Mouse (Mus musculus): Measurements from ENCODE around the gene Gria4. TPM values are rescaled to one million over a fixed set of nuclear protein-coding genes. Genes with fewer than 3 reads are reported as not detected.

The Gria4 gene
- polyA plus RNA-seq, 1 experiment from 2014 or later: 1.2 TPM

GRCm38 (mm10) chr9:4505087-4505486, 290.9 kb downstream of the Gria4 start:
- no peaks in the 10 kb centered on the region for H3K9me3 ChIP-seq (ENCODE audit: control insufficient read depth, low read length)
- H3K4me3 ChIP-seq (ENCODE audit: low read depth, low read length): no peak overlapping the region
- ATAC-seq (ENCODE audit: low FRiP score, low TSS enrichment) (no peak), DNase-seq (ENCODE audit: low spot score) (no peak)
- H3K27ac ChIP-seq (replicated peaks): no peak overlapping the region
- WGBS: 8% methylated on average over 1 of the region's 1 CpGs
- no peak overlapping the region for H3K9ac ChIP-seq (ENCODE audit: low read length)
- no peaks in the 10 kb centered on the region for H3K27me3 ChIP-seq (ENCODE audit: control insufficient read depth, insufficient read depth, low read length)
- TF ChIP-seq EP300 (optimal IDR thresholded peaks at IDR 0.05) (no peak), CTCF (IDR thresholded peaks at IDR 0.05; ENCODE audit: low read depth) (no peak)
- H3K36me3 ChIP-seq (ENCODE audit: control insufficient read depth, insufficient read depth, low read length): no peaks in the 10 kb centered on the region
- no peaks in the 10 kb centered on the region for H3K4me1 ChIP-seq (replicated peaks; ENCODE audit: control insufficient read depth, insufficient read depth)
- H3K4me2 ChIP-seq (replicated peaks; ENCODE audit: low read depth): no peak overlapping the region

DNA sequence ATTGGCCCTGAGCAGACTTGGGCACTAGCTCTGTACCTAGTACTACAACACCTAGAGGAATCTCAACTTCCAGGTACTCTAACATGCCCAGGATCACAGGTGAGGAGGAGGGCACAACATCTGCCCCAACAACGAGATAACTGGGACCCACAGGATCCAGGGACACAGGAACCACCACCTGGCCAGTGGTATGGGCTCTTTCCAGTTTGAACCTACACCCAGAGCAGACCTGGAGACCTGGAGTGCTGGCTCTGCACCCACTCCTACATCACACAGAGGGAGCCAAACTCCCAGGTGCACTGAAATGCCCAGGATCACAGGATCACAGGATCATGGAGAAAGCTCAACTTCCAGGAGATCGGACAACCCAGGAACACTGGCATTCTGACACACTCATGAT, 309.6 kb downstream of the Gria4 start:
- H3K36me3 ChIP-seq (ENCODE audit: control insufficient read depth, insufficient read depth, low read length): no peaks in the 10 kb centered on the region
- no peaks in the 10 kb centered on the region for H3K9me3 ChIP-seq (ENCODE audit: control insufficient read depth, low read length)
- H3K27ac ChIP-seq (replicated peaks): no peak overlapping the region
- H3K4me3 ChIP-seq (ENCODE audit: low read depth, low read length): no peak overlapping the region
- 79% methylated on average over 2 of the region's 2 CpGs for WGBS
- no peak for TF ChIP-seq EP300 (optimal IDR thresholded peaks at IDR 0.05)
- no peak for TF ChIP-seq CTCF (IDR thresholded peaks at IDR 0.05; ENCODE audit: low read depth)
- H3K9ac ChIP-seq (ENCODE audit: low read length): no peak overlapping the region
- no peaks in the 10 kb centered on the region for H3K27me3 ChIP-seq (ENCODE audit: control insufficient read depth, insufficient read depth, low read length)
- no peak for ATAC-seq (ENCODE audit: low FRiP score, low TSS enrichment)
- no peak for DNase-seq (ENCODE audit: low spot score)
- H3K4me1 ChIP-seq (replicated peaks; ENCODE audit: control insufficient read depth, insufficient read depth): no peaks in the 10 kb centered on the region
- H3K4me2 ChIP-seq (replicated peaks; ENCODE audit: low read depth): no peak overlapping the region

- no peak for TF ChIP-seq EP300 (optimal IDR thresholded peaks at IDR 0.05)
- no peak for TF ChIP-seq CTCF (IDR thresholded peaks at IDR 0.05; ENCODE audit: low read depth)
- H3K27ac ChIP-seq (replicated peaks): no peak overlapping the region
- H3K36me3 ChIP-seq (ENCODE audit: control insufficient read depth, insufficient read depth, low read length): no peaks in the 10 kb centered on the region
- no peak overlapping the region for H3K9ac ChIP-seq (ENCODE audit: low read length)
- no peaks in the 10 kb centered on the region for H3K4me1 ChIP-seq (replicated peaks; ENCODE audit: control insufficient read depth, insufficient read depth)
- no peaks in the 10 kb centered on the region for H3K27me3 ChIP-seq (ENCODE audit: control insufficient read depth, insufficient read depth, low read length)
- no peak overlapping the region for H3K4me2 ChIP-seq (replicated peaks; ENCODE audit: low read depth)
- WGBS: 65% methylated on average over 2 of the region's 2 CpGs
- no peak overlapping the region for H3K4me3 ChIP-seq (ENCODE audit: low read depth, low read length)
- DNase-seq (ENCODE audit: low spot score) (no peak), ATAC-seq (ENCODE audit: low FRiP score, low TSS enrichment) (no peak)
- no peaks in the 10 kb centered on the region for H3K9me3 ChIP-seq (ENCODE audit: control insufficient read depth, low read length)
Observed at GRCm38 (mm10) chr9:4484502-4484901, 311.5 kb downstream of the Gria4 start.

- Histone ChIP-seq H3K27me3 (ENCODE audit: control insufficient read depth, insufficient read depth, low read length) (no peaks in the 10 kb centered on the region), H3K9ac (ENCODE audit: low read length) (no peak overlapping the region), H3K4me1 (replicated peaks; ENCODE audit: control insufficient read depth, insufficient read depth) (no peaks in the 10 kb centered on the region), H3K36me3 (ENCODE audit: control insufficient read depth, insufficient read depth, low read length) (no peaks in the 10 kb centered on the region), H3K4me2 (replicated peaks; ENCODE audit: low read depth) (no peak overlapping the region), H3K4me3 (ENCODE audit: low read depth, low read length) (no peak overlapping the region), H3K27ac (replicated peaks) (no peak overlapping the region), H3K9me3 (ENCODE audit: control insufficient read depth, low read length) (no peaks in the 10 kb centered on the region)
- WGBS: 63% methylated on average over 2 of the region's 2 CpGs
- DNase-seq (ENCODE audit: low spot score): no peak
- TF ChIP-seq CTCF (IDR thresholded peaks at IDR 0.05; ENCODE audit: low read depth): no peak
- TF ChIP-seq EP300 (optimal IDR thresholded peaks at IDR 0.05): no peak
- ATAC-seq (ENCODE audit: low FRiP score, low TSS enrichment): no peak
Observed at GRCm38 (mm10) chr9:4470791-4471190, 325.2 kb downstream of the Gria4 start.

DNA sequence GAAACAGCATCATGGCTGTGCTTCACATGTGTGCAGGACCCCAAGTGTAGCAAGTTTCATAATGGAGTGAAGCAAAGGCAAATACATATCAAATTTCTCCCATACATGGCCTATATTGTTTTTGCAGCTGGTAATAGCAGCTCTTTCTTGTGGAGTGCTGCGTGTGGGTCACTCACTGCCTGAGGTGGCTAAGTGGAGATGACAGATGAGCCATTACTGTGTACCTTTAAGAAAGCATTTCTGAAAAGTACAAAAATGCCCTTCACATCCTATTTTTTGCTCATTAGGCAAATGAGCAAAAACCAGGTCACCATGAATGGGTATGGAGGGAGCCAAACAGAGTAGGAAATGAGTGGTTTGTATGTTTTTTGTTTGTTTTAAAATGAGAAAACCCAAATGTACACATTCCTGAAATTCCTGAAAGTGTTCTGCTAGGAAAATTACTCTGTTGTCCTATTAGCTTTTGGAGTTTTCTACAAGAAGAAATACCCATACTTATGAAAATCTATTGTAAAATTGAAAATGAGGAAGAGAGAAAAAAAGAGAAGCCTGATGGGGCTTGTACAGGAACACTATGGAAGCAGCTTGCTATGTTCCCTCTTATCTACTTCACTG, 336.5 kb downstream of the Gria4 start:
- no peak overlapping the region for H3K4me2 ChIP-seq (replicated peaks; ENCODE audit: low read depth)
- no peak for TF ChIP-seq CTCF (IDR thresholded peaks at IDR 0.05; ENCODE audit: low read depth)
- TF ChIP-seq EP300 (optimal IDR thresholded peaks at IDR 0.05): no peak
- WGBS: 56% methylated on average over 1 of the region's 1 CpGs
- H3K36me3 ChIP-seq (ENCODE audit: control insufficient read depth, insufficient read depth, low read length): no peaks in the 10 kb centered on the region
- DNase-seq (ENCODE audit: low spot score) (no peak), ATAC-seq (ENCODE audit: low FRiP score, low TSS enrichment) (no peak)
- no peak overlapping the region for H3K9ac ChIP-seq (ENCODE audit: low read length)
- no peaks in the 10 kb centered on the region for H3K9me3 ChIP-seq (ENCODE audit: control insufficient read depth, low read length)
- no peaks in the 10 kb centered on the region for H3K4me1 ChIP-seq (replicated peaks; ENCODE audit: control insufficient read depth, insufficient read depth)
- no peak overlapping the region for H3K4me3 ChIP-seq (ENCODE audit: low read depth, low read length)
- no peaks in the 10 kb centered on the region for H3K27me3 ChIP-seq (ENCODE audit: control insufficient read depth, insufficient read depth, low read length)
- no peak overlapping the region for H3K27ac ChIP-seq (replicated peaks)

GRCm38 (mm10) chr9:4458193-4458592, 337.8 kb downstream of the Gria4 start:
- no peaks in the 10 kb centered on the region for H3K36me3 ChIP-seq (ENCODE audit: control insufficient read depth, insufficient read depth, low read length)
- DNase-seq (ENCODE audit: low spot score): no peak
- ATAC-seq (ENCODE audit: low FRiP score, low TSS enrichment): no peak
- H3K4me2 ChIP-seq (replicated peaks; ENCODE audit: low read depth): no peak overlapping the region
- no peak for TF ChIP-seq CTCF (IDR thresholded peaks at IDR 0.05; ENCODE audit: low read depth)
- no peak for TF ChIP-seq EP300 (optimal IDR thresholded peaks at IDR 0.05)
- 86% methylated on average over 1 of the region's 1 CpGs for WGBS
- H3K4me3 ChIP-seq (ENCODE audit: low read depth, low read length): no peak overlapping the region
- H3K27ac ChIP-seq (replicated peaks): no peak overlapping the region
- H3K27me3 ChIP-seq (ENCODE audit: control insufficient read depth, insufficient read depth, low read length): no peaks in the 10 kb centered on the region
- no peaks in the 10 kb centered on the region for H3K9me3 ChIP-seq (ENCODE audit: control insufficient read depth, low read length)
- H3K9ac ChIP-seq (ENCODE audit: low read length): no peak overlapping the region
- H3K4me1 ChIP-seq (replicated peaks; ENCODE audit: control insufficient read depth, insufficient read depth): no peaks in the 10 kb centered on the region

Measured in stomach, postnatal 0 days (tissue).